Mouse (Mus musculus): ENCODE data around the gene Slc7a11. TPM values are rescaled to one million over a fixed set of nuclear protein-coding genes. Genes with fewer than 3 reads are reported as not detected.
A peak's percentile ranks its signal among the peaks of the same experiment; 100 is the strongest.

The Slc7a11 gene
- total RNA-seq, 2 experiments from 2014 or later, result 0.03 to 0.08 TPM

DNA sequence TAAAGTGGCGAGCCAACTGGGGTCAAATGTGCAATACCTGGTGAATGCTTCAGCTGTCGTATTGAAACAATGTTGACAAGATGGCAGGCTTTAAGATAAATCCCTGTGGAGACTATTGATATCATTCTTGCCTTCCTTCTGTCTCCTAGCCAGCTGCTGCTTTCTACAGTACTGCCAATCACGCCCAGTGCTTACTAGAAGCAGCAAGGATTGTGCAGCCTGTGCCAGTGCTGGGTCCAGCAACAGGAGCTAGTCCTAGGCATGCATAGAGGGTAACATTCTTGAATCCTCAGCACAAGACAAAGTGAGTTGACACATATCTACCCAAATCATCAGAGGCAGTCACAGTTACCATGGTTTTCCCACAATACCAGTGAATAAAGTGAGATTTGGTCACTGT lies 129.6 kb downstream of the Slc7a11 start:
- DNase-seq, result no peak
- intact Hi-C loops (cut with DNase I), result no loop called here

DNA sequence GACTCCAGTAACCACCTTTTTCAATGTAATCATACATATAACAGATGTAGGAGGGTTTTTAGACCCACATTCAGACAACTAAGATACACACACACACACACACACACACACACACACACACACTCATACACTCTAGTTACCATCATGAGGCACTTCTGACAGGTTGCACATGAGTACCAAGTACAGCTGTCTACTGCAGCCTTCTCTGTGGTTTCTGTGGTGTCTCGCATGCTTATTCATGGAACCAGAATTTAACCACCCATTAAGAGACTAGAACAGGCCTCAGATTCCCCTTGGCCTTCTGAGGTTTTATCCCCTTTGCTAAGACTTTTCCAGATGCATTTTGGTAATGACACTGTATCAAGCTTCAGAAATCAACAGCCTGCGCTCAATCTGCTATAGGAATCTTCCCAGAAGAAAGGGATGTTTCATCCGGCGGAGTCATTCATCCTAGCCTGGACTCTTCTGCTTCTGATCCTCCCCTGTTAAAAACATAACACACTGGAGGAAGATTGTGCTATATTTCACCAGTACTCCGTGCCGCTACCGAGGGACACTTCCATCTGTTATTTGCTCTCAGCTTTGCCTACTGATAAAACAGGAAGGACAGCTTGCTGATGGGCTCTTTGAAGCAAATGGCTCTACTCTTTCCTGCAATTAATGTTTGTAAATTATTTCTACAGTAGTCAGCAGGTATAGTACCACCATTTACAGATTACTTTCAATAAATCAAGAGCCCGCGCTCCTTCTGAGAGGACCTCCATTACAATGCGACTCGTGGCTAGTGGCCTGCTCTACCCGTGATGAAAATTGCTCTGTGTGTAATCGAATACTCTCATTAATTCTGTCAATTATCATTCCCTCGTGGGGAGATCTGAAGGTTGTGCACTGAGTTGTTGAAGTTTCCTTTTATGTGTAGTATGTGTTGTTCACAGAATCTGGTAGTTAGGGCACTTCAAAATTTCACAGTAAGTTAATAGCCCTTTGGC lies 135.8 kb downstream of the Slc7a11 start:
- DNase-seq, result no peak
- intact Hi-C loops (cut with DNase I), result no loop called here

DNA sequence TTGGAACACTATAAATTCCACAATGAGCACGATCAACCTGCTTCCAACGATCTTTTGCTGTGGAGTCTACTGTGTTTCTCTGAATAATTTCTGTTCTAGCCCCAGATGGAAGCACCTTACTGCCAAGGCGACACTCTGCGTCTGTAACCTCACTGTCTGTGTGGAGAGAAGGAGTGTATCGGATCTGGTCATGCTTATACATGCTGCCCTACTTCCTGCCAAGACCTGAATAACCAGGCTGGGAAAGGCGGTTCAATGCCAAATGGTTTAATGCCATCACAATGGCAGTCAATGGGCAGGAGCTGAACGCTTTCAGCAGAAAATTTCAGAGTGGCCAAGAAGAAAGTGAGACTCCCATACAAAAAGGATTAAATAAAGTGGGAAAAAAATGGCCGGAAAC lies 137.1 kb downstream of the Slc7a11 start:
- intact Hi-C loops (cut with DNase I), result no loop called here
- DNase-seq, result no peak

DNA sequence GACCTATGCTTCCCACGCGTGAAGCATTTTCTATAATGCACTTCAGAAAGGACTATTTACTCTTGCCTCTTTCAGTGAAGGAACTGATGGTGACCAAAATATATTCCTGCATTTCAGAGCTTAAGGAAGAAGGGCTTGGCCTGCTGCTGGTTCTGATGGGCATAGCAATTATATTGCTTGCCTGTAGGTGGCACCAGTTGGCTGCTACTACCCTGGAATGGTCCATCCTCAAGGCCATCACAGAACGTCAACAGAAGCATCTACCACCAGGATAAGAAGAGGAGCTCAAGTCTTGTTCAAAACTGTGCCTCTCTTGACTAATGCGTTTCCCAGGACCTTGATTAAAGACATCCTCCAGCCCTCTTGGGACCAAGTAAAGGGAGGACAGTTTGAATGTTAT lies 139.3 kb downstream of the Slc7a11 start:
- intact Hi-C loops (cut with DNase I), result loop anchor here (1.0 to 5.0 kb wide), 5 partner anchors 77 to 1212 kb away; no protein-coding TSS in a partner anchor
- DNase-seq, result peak; percentile 18 to 31

DNA sequence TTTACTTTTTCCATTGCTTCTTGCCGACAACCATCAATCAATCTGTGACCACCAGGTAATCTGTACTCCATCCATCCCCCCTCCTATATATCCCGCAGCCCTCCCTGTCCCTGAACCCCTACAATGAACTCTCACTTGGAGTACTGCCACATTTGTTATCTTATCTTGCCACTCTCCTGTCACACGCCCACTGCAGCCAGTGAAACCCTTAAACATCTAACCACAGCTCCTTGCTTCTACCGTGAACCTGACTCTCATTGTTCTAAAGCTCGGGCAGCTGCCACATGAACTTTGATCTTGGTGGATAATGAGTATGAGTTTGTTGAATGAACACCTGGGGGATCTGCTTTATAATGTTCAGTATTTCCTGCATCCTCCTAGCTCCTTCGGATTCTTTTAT lies 140.8 kb downstream of the Slc7a11 start:
- intact Hi-C loops (cut with DNase I), result loop anchor here (5.0 kb wide), 2 partner anchors 820 to 1210 kb away; no protein-coding TSS in a partner anchor
- no peak for DNase-seq

DNA sequence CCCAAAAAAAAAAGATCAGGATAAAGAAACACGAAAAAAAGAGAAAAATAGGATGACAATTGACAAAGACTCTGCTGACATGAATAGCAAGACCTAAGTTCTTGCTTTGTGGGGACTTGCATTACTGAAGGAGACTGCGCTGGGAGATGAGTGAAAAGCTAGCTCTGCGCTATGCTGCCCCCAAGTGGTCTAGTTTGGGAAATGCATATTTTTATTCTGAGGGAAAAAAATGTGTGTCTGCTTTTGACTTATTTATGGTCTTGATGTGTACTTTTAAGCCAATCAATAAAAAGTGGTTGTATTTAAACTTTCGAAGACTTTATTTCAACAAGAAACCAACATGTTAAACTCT lies 142.5 kb downstream of the Slc7a11 start:
- peak; percentile 12 to 29 for DNase-seq
- intact Hi-C loops (cut with DNase I), result loop anchor here (5.0 kb wide), 2 partner anchors 821 to 1209 kb away; no protein-coding TSS in a partner anchor

DNA sequence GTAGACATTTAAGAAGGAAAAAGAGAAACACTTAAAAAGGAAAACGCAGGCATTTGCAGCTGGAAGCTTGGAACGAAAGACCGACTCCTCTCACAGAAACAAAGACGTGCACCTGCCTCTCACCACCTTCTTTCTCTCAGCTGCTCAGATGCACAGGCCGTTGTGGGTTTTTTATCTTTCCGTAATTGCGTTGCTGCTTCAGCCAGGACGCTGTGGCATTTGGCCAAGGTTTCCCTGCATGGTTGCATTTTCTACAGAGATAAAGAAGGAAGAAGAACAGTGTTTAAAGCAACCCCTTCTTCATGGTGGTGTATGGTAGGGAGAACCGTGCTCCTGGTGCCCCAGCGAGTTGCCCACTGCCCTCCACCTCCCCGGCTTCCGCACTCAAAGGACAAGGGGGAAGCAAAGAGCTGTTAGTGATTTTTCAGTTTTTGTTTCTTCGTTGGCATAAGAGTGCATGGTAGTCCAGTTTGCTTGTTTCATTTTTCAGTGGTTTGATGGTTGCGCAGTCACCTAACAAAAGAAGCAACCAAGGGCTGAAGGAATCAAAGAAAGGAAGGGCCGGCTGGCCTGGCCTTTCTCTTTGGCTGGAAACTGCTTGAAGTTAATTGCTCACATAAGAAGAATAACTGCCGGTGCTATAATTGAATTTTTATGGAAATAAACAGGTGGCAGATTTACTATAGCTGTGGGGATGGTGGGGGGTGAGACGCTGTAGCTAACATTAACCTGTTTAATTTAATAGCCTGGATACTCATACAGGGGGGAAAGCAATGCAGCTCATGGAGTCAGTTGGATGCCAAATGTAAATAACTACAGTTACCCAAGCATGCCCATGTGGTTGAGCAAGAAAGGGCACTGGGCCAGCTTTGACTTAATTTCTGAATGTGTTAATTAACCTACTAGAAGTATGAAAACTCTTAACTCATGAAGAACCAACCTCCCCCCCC lies 143.1 kb downstream of the Slc7a11 start:
- no peak for DNase-seq
- intact Hi-C loops (cut with DNase I), result loop anchor here (5.0 kb wide), 2 partner anchors 822 to 1208 kb away; no protein-coding TSS in a partner anchor

DNA sequence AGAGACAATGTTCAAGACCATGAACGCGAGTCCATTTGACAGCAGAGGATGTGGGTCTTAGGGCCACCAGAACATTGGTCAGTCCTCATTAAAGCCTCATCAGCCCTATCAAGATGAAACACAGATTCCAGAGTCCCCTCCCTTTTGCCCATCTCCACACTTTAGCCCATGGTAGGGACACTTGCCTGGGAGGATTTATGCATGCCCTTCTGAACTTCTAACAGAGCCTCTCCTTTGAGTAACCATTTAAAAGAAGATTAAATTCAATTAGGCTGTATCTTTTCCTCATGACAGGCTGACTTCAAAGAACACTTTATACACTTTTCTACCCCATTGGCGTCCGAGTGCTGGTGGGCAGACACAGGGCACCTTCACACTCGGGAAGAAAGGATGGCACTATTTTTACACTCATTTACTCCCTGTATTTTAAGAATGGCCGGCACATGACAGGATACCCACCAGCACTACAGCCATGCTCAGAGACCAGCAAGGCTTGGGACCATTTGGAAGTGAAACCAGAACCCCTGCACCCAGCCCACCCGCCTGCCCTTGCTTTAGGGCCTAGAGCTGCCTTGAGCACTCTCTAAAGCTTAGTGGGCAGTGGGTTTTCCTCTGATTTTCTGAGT lies 144.9 kb downstream of the Slc7a11 start:
- DNase-seq, result no peak

DNA sequence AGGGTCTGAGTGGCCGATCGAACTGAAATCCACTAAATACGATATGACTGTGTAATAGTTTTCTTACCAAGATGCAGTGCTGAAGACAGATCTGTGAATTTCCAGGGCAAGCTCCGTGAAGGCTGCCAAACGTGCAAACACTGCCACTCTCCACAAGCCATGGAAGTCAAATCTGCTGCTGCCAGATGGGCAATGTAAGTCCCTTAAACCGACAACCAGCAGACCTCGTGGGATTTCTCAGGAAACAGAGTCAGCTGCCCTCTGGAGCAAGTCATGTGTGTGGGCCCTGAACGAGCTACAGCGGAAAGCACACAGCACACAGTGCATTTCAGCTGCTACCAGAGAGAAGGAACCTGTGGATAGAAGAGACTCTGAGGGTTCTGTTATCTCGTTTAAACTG lies 146.5 kb downstream of the Slc7a11 start:
- intact Hi-C loops (cut with DNase I), result no loop called here
- no peak for DNase-seq

More for the DNA sequence above, 144.9 kb downstream of the Slc7a11 start:
- intact Hi-C loops (cut with DNase I), result no loop called here

DNA sequence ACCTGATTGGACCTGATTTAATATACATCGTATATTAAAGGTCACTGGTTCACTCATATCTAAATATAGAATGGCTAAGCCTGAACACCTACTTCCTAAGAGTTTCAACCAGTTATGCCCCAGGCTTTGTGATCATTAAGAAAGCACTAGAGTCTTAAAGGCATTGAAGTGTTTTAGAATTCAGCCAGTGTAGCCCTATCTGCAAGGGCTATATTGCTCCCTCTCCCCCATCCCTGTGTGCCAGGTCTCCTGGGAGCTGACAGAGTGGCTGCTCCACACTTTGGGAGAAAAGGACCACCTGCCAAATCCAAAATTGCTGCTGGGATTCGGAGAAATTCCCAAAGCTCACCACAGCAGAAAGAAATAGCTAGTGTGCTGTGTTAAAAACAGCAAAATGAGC lies 168.4 kb downstream of the Slc7a11 start:
- intact Hi-C loops (cut with DNase I), result no loop called here
- no peak for DNase-seq

DNA sequence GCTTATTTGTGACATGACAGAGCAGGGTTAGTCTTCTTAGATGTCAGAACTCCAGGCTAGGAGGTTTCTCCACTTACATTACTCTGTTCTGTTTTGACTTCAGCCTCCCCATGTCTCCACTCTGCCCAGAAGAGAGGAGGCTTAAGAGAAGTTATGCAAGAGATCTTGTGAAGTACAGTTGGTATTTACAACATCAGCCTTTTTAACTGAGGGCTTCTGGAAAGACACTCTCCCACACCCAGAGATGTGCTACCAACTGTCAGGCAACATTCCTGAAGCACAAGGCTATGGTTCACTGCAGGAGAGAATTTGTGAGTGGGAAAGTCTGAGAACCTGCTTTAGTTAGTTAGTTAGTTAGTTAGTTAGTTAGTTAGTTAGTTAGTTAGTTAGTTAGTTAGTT lies 171.2 kb downstream of the Slc7a11 start:
- intact Hi-C loops (cut with DNase I), result no loop called here
- no peak for DNase-seq

DNA sequence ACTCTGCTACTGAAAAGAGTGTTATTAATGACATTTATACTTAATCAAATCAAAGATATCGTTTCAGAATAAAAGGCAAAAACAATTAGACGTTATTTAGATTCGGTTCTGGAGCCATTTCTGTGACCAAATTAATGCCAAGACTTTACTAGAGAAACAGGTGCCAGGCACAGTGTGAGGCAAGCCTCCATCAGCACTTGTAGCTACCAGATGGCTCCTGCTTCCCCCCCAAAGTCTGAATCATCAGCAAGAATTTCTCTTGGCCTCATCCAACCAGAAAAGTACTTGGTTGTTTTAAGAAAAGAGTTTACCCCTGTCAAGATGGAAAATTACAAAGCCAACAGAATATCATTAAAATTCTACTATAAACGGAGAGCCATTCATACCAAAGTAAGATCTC lies 173.7 kb downstream of the Slc7a11 start:
- intact Hi-C loops (cut with DNase I), result no loop called here
- DNase-seq, result no peak

DNA sequence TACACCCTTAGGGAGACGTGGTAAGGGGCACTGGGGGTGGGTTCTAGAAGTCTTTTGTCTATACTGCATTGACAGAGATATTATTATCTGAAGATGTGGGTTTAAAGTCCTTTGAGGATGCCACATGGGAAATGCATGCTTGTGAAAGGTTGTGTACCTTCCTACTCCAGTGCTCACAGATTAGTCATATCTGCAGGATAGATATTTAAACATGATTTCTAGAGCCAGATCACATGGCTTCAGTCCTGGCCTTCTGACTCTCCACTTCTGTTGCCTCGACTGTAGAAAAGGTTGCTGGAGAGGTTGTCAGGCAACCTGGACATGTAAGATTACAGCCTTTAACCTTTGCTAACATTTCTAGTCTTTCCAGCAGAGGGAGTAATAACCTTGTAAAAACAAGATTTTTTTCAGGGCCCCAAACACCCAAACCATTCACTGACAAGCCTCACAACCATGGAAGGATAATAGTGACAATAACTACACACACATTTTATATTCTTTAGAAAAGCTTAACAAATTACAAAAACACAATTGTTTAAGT lies 180.8 kb downstream of the Slc7a11 start:
- intact Hi-C loops (cut with DNase I), result no loop called here
- DNase-seq, result no peak

DNA sequence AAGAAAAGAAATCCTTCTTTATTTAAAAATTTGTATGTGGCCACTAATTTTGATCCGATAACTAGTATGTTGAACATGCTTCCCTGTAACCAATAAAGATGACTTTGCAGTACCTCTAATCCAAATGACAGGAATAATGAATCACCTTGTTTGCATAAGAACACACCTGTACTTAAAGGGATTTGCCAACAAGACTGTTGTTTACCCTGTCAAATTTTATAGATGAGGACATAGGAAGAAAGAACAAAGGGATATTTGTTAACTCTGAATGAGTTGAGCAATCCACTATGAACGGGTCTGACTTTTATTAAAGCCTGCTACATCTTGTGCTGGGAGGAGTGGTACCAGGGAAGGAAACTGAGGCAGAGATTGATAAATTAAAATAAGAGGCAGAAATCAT lies 181.3 kb downstream of the Slc7a11 start:
- DNase-seq, result no peak
- intact Hi-C loops (cut with DNase I), result no loop called here

DNA sequence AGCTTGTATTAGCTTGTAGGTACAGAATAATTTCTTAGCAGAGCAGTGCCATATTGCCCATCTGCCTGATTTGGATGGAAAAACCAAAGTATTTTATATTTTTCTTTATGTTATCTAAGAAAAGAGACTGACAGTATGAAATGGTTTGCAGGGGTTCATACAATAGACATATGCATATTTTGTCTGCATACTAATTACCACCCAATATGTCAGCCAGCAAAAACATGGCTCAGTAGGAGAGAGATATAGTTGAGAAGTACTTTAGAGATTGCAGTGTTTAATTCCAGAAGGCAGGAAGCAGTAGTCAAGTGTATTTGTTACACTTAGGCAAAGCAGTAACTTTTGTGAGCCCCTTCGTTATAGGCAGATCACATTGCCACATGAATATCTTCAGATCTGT lies 182.7 kb downstream of the Slc7a11 start:
- intact Hi-C loops (cut with DNase I), result no loop called here
- no peak for DNase-seq

DNA sequence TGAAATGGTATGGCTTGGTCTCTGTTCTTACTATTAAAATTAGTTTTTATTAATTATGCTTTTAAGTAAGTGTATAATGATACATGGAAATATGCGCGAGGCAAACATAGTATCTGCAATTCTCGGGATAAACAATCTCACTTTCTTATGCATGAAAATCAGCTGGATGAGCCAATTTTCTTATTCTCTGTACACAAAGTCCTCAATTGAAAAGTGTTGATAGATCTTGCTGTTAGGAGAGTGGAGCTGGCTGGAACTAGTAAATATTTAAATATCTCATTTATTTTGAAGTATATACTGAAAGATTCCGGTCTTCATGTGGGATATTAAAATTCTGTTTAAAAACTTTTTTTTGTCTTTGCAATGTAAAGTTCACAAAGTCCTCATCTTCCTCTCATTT lies 184.6 kb downstream of the Slc7a11 start:
- intact Hi-C loops (cut with DNase I), result no loop called here
- DNase-seq, result no peak

DNA sequence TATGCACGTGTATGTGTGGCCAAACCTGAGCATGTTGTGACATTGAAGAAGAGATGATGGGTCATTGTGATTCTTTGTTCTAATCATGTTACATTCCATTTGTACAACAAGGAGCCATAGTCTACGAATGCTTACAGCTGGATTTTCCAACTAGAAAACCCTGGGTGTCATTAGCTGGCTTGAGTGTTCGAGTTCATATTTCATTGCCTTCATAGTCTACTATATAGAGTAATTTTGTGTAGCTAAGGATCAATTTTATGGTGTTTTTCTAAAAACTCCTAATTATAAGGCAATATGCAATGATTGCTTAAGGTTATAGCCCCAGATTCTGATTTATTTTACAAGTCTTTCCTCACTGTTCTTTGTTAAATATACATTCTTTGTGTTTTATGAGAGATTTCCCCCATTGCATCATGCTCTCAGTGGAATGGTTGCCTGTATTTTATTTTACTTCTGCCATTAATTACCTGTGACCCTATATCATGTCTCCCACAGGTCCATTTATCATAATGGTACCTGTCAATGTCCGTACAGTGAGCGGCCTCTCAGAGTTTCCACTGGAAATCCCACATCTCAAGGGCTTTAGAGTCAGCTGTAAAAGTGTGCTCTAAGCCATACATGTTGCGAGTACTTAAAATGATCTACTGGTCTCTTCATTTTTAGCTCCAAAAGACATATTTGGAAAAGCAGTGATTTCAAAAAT lies 193.7 kb downstream of the Slc7a11 start:
- DNase-seq, result no peak
- intact Hi-C loops (cut with DNase I), result no loop called here

DNA sequence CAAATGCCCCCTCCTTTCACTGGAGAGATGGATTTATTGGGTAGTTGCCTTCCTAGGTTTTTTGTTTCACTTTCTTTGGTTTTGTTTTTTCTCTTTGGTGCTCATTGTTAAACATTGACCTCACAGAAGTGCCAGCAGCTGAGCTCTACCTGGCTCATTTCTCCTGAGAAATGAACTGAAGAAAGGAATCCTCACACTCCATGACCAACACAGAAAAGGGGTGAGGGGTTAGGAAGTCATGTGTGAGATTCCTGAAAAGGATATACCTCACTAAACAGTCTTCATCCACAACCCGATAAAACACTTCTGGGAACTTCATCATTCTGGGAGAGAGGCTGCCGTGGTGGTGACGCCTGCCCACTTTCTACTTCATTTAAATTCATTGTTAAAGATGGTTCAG lies 207.4 kb downstream of the Slc7a11 start:
- intact Hi-C loops (cut with DNase I), result no loop called here
- no peak for DNase-seq

DNA sequence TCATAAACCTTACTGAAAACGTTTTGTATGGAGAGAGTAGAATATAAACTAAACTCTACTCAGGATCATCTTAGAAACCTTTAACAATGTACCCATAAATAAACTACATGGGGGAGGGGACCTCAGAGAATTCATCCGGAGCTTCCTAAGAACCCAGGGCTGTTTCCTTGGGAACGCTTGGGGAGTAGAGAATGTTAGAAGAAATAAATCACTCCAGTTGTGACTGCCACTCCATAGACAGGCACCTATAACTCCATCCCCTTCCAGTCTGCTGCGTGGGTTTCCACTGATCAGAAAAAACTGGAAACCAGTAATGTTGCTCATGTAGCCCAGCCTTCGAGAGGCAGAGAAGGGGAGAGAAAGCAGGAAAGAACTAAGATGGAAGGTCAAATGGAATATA lies 210.3 kb downstream of the Slc7a11 start:
- intact Hi-C loops (cut with DNase I), result no loop called here
- DNase-seq, result no peak
